In the genomic region with DNA sequence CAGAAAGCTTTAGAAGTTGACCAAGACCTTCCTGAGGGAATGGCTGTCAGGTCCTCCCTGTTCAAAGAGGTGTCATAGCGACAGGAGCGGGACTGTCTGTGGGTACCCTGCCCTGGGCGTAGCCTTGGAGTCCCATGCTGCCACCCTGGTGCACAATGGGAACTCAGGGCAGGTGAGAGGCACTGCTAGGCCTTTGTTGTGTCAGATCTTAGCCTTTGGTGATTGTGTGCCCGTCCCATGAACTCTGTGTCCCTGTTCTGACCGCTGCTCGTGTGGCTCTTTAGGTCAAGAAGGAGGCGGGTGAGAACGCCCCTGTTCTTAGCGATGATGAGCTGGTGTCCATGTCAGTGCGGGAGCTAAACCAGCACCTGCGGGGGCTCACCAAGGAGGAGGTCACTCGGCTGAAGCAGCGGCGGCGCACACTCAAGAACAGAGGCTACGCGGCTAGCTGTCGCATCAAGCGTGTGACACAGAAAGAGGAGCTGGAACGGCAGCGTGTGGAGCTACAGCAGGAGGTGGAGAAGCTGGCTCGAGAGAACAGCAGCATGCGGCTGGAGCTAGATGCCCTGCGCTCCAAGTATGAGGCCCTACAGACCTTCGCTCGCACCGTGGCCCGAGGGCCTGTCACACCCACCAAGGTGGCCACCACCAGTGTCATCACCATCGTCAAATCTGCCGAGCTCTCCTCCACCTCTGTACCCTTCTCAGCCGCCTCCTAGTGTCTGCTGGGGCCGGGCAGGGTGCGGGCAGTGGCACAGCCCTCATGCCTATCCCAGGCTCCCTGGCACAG, we compare ENCODE assay signal across 34 mouse cellular contexts. TPM values are rescaled to one million over a fixed set of nuclear protein-coding genes. Genes with fewer than 3 reads are reported as not detected.
A peak's percentile ranks its signal among the peaks of the same experiment; 100 is the strongest.
DNase-seq lines count a peak whose midpoint lies in the region; ATAC-seq and TF ChIP-seq lines count a peak whose summit lies in the region.
"Had no signal": no experiment of that assay in that cellular context is flagged by ENCODE, and none has a peak within 500 bp of the region (broad histone marks: within the 10 kb centered on the region; RNA-seq: fewer than 3 reads in every experiment).

No protein-coding gene starts in this region.

- H3K4me3 ChIP-seq in heart, embryonic 10.5 days, result no peak overlapping the region
- H3K4me3 ChIP-seq in hindbrain, embryonic 13.5 days, result no peak overlapping the region
- H3K4me3 ChIP-seq in hindbrain, postnatal 0 days (ENCODE audit: low read length), result no peak overlapping the region
- H3K4me3 ChIP-seq in midbrain, embryonic 10.5 days, result no peak overlapping the region
- no peak overlapping the region for H3K4me3 ChIP-seq in midbrain, embryonic 13.5 days (replicated peaks)
- H3K4me3 ChIP-seq in liver, embryonic 15.5 days (replicated peaks), result no peak overlapping the region
- H3K4me3 ChIP-seq: forebrain, embryonic 12.5 days; hindbrain, embryonic 15.5 days; left cerebral cortex, adult 2 months; neural tube, embryonic 15.5 days had no signal

- peak overlapping the region; percentile 3; the same call in 1 of the 2 replicates for H3K9ac ChIP-seq in hindbrain, embryonic 13.5 days
- no peak overlapping the region for H3K9ac ChIP-seq in hindbrain, postnatal 0 days (replicated peaks; ENCODE audit: low read length)
- no peak overlapping the region for H3K9ac ChIP-seq in midbrain, embryonic 13.5 days (replicated peaks)
- no peak overlapping the region for H3K9ac ChIP-seq in liver, embryonic 15.5 days
- H3K9ac ChIP-seq: forebrain, embryonic 12.5 days; hindbrain, embryonic 15.5 days; neural tube, embryonic 15.5 days had no signal

- H3K27me3 ChIP-seq in heart, embryonic 10.5 days (ENCODE audit: insufficient read depth, poor library complexity, severe bottlenecking), result no peaks in the 10 kb centered on the region
- peaks cover 31% of the 10 kb centered on the region for H3K27me3 ChIP-seq in hindbrain, embryonic 13.5 days
- H3K27me3 ChIP-seq in hindbrain, postnatal 0 days (ENCODE audit: insufficient read depth, low read length), result no peaks in the 10 kb centered on the region
- peaks cover 13% of the 10 kb centered on the region for H3K27me3 ChIP-seq in midbrain, embryonic 10.5 days (ENCODE audit: low read depth, poor library complexity, severe bottlenecking)
- peaks cover 9% of the 10 kb centered on the region; the same call in 1 of the 2 replicates for H3K27me3 ChIP-seq in midbrain, embryonic 13.5 days
- H3K27me3 ChIP-seq in liver, embryonic 15.5 days, result no peaks in the 10 kb centered on the region
- H3K27me3 ChIP-seq: forebrain, embryonic 12.5 days; hindbrain, embryonic 15.5 days; neural tube, embryonic 15.5 days; Patski had no signal

- TF ChIP-seq CTCF in hindbrain, postnatal 0 days (IDR thresholded peaks at IDR 0.05; ENCODE audit: low read depth), result no peak

- no peaks in the 10 kb centered on the region for H3K9me3 ChIP-seq in heart, embryonic 10.5 days
- H3K9me3 ChIP-seq in hindbrain, embryonic 13.5 days, result no peaks in the 10 kb centered on the region
- no peaks in the 10 kb centered on the region for H3K9me3 ChIP-seq in hindbrain, postnatal 0 days (ENCODE audit: low read length)
- no peaks in the 10 kb centered on the region for H3K9me3 ChIP-seq in midbrain, embryonic 10.5 days (replicated peaks)
- no peaks in the 10 kb centered on the region for H3K9me3 ChIP-seq in midbrain, embryonic 13.5 days
- H3K9me3 ChIP-seq in liver, embryonic 15.5 days (replicated peaks), result no peaks in the 10 kb centered on the region
- H3K9me3 ChIP-seq: forebrain, embryonic 12.5 days; G1E; hindbrain, embryonic 15.5 days; neural tube, embryonic 15.5 days had no signal

- H3K36me3 ChIP-seq in heart, embryonic 10.5 days, result peaks cover 37% of the 10 kb centered on the region
- peaks cover 25% of the 10 kb centered on the region for H3K36me3 ChIP-seq in hindbrain, embryonic 13.5 days
- H3K36me3 ChIP-seq in hindbrain, postnatal 0 days (ENCODE audit: insufficient read depth, low read length), result peaks cover 16% of the 10 kb centered on the region; the same call in 1 of the 2 replicates
- peaks cover 29% of the 10 kb centered on the region for H3K36me3 ChIP-seq in midbrain, embryonic 10.5 days
- H3K36me3 ChIP-seq in midbrain, embryonic 13.5 days, result peaks cover 27% of the 10 kb centered on the region
- peaks cover 80% of the 10 kb centered on the region for H3K36me3 ChIP-seq in liver, embryonic 15.5 days (replicated peaks)

- peak overlapping the region; percentile 93 for H3K27ac ChIP-seq in heart, embryonic 10.5 days
- no peak overlapping the region for H3K27ac ChIP-seq in hindbrain, embryonic 13.5 days
- no peak overlapping the region for H3K27ac ChIP-seq in hindbrain, postnatal 0 days
- H3K27ac ChIP-seq in midbrain, embryonic 10.5 days (replicated peaks), result 0 out of 2 replicates have a peak overlapping the region, but pooled peaks have one; percentile 11
- H3K27ac ChIP-seq in midbrain, embryonic 13.5 days, result no peak overlapping the region
- H3K27ac ChIP-seq in liver, embryonic 15.5 days (replicated peaks), result 0 out of 2 replicates have a peak overlapping the region, but pooled peaks have one; percentile 26
- H3K27ac ChIP-seq: forebrain, embryonic 12.5 days; hindbrain, embryonic 15.5 days; left cerebral cortex, adult 2 months; neural tube, embryonic 15.5 days; stomach, postnatal 0 days had no signal

- no peak for DNase-seq in heart, embryonic 10.5 days (ENCODE audit: low spot score)
- no peak for DNase-seq in heart, postnatal 36 days
- DNase-seq in hindbrain, postnatal 0 days (ENCODE audit: low spot score), result no peak
- DNase-seq in midbrain, embryonic 10.5 days (ENCODE audit: low spot score), result no peak
- DNase-seq in lung, postnatal 10 days, result no peak
- DNase-seq: adrenal gland, postnatal 36 days; cerebellum, adult 11 months; cerebellum, adult 9-11 months; gastrocnemius, postnatal 36 days; kidney, postnatal 10 days; lung, adult 2 months; lung, postnatal 36 days; thymus, adult 2 months; thymus, postnatal 4 days had no signal

- peaks cover 92% of the 10 kb centered on the region for H3K4me1 ChIP-seq in heart, embryonic 10.5 days
- peaks cover 57% of the 10 kb centered on the region for H3K4me1 ChIP-seq in hindbrain, embryonic 13.5 days (replicated peaks)
- H3K4me1 ChIP-seq in hindbrain, postnatal 0 days (ENCODE audit: insufficient read depth, low read length), result peaks cover 28% of the 10 kb centered on the region
- peaks cover 70% of the 10 kb centered on the region for H3K4me1 ChIP-seq in midbrain, embryonic 10.5 days
- H3K4me1 ChIP-seq in midbrain, embryonic 13.5 days (replicated peaks), result peaks cover 62% of the 10 kb centered on the region
- peaks cover 90% of the 10 kb centered on the region for H3K4me1 ChIP-seq in liver, embryonic 15.5 days (replicated peaks)

- ATAC-seq in hindbrain, embryonic 13.5 days (ENCODE audit: low FRiP score), result no peak
- ATAC-seq in hindbrain, postnatal 0 days, result no peak
- no peak for ATAC-seq in midbrain, embryonic 13.5 days
- ATAC-seq in liver, embryonic 15.5 days (ENCODE audit: insufficient read depth), result no peak
- ATAC-seq: intestine, embryonic 16.5 days; Patski had no signal

- no peak overlapping the region for H3K4me2 ChIP-seq in hindbrain, embryonic 13.5 days
- H3K4me2 ChIP-seq in hindbrain, postnatal 0 days (ENCODE audit: low read depth, low read length), result no peak overlapping the region
- no peak overlapping the region for H3K4me2 ChIP-seq in midbrain, embryonic 13.5 days (replicated peaks)
- H3K4me2 ChIP-seq in liver, embryonic 15.5 days, result no peak overlapping the region
- H3K4me2 ChIP-seq: forebrain, embryonic 12.5 days had no signal

- 89% methylated on average over 33 of the region's 33 CpGs for WGBS in heart, embryonic 10.5 days
- 89% methylated on average over 33 of the region's 33 CpGs for WGBS in hindbrain, embryonic 13.5 days
- WGBS in hindbrain, postnatal 0 days, result 87% methylated on average over 33 of the region's 33 CpGs
- 92% methylated on average over 33 of the region's 33 CpGs for WGBS in midbrain, embryonic 10.5 days
- WGBS in midbrain, embryonic 13.5 days, result 91% methylated on average over 33 of the region's 33 CpGs
- WGBS in liver, embryonic 15.5 days (ENCODE audit: insufficient replicate concordance), result 90% methylated on average over 33 of the region's 33 CpGs

- intact Hi-C loops in heart, postnatal 36 days (cut with DNase I), result loop anchor here (10.0 kb wide), 1 partner anchor 395 kb away; the partner anchor contains the start of gene C130050O18Rik

RNA-seq across cellular contexts. Expression of gene Mafk, which starts 8.7 kb away (rescaled TPM):
- polyA plus RNA-seq in heart, embryonic 10.5 days (2016; fragmentation: Nextera tagmentation; extraction: Ambion mirVana), result 20.7 and 25.1 TPM in 2 replicates
- total RNA-seq in heart, postnatal 36 days (2021), result 10 to 100 TPM; 36.9 to 37.7 TPM
- 13.2 and 13.4 TPM in 2 replicates for polyA plus RNA-seq in hindbrain, embryonic 13.5 days (2015; fragmentation: Nextera tagmentation; extraction: Ambion mirVana)
- total RNA-seq in hindbrain, postnatal 0 days (2014; rRNA removed), result 12.9 and 13.1 TPM in 2 replicates
- 6.5 and 7.0 TPM in 2 replicates for polyA plus RNA-seq in hindbrain, postnatal 0 days (2015; fragmentation: Nextera tagmentation; extraction: Ambion mirVana)
- 9.7 and 9.9 TPM in 2 replicates for polyA plus RNA-seq in midbrain, embryonic 10.5 days (2016; fragmentation: Nextera tagmentation; extraction: Ambion mirVana)
- 15.4 TPM in 2 replicates for polyA plus RNA-seq in midbrain, embryonic 13.5 days (2015; fragmentation: Nextera tagmentation; extraction: Ambion mirVana)
- 44.5 and 50.0 TPM in 2 replicates for polyA plus RNA-seq in liver, embryonic 15.5 days (2015; fragmentation: Nextera tagmentation; extraction: Ambion mirVana)

RNA-seq across cellular contexts. Expression of gene Tmem184a, which starts 19.7 kb away (rescaled TPM):
- 2.8 and 3.6 TPM in 2 replicates for polyA plus RNA-seq in heart, embryonic 10.5 days (2016; fragmentation: Nextera tagmentation; extraction: Ambion mirVana)
- total RNA-seq in heart, postnatal 36 days (2021), result not detected
- 0.05 and 0.12 TPM in 2 replicates for polyA plus RNA-seq in hindbrain, embryonic 13.5 days (2015; fragmentation: Nextera tagmentation; extraction: Ambion mirVana)
- 0.04 and 0.31 TPM in 2 replicates for total RNA-seq in hindbrain, postnatal 0 days (2014; rRNA removed)
- 0.06 and 0.08 TPM in 2 replicates for polyA plus RNA-seq in hindbrain, postnatal 0 days (2015; fragmentation: Nextera tagmentation; extraction: Ambion mirVana)
- 0.84 and 1.2 TPM in 2 replicates for polyA plus RNA-seq in midbrain, embryonic 10.5 days (2016; fragmentation: Nextera tagmentation; extraction: Ambion mirVana)
- polyA plus RNA-seq in midbrain, embryonic 13.5 days (2015; fragmentation: Nextera tagmentation; extraction: Ambion mirVana), result 0.19 and 0.35 TPM in 2 replicates
- 0.68 and 1.2 TPM in 2 replicates for polyA plus RNA-seq in liver, embryonic 15.5 days (2015; fragmentation: Nextera tagmentation; extraction: Ambion mirVana)
- total RNA-seq: midbrain, postnatal 0 days had no signal
- polyA plus RNA-seq: Patski had no signal

RNA-seq across cellular contexts. Expression of gene Ints1, which starts 24.5 kb away (rescaled TPM):
- 30.3 and 31.3 TPM in 2 replicates for polyA plus RNA-seq in heart, embryonic 10.5 days (2016; fragmentation: Nextera tagmentation; extraction: Ambion mirVana)
- total RNA-seq in heart, postnatal 36 days (2021), result 10 to 100 TPM; 40.4 to 42.7 TPM
- 24.7 and 27.3 TPM in 2 replicates for polyA plus RNA-seq in hindbrain, embryonic 13.5 days (2015; fragmentation: Nextera tagmentation; extraction: Ambion mirVana)
- total RNA-seq in hindbrain, postnatal 0 days (2014; rRNA removed), result 126 and 158 TPM in 2 replicates
- 23.2 and 24.3 TPM in 2 replicates for polyA plus RNA-seq in hindbrain, postnatal 0 days (2015; fragmentation: Nextera tagmentation; extraction: Ambion mirVana)
- polyA plus RNA-seq in midbrain, embryonic 10.5 days (2016; fragmentation: Nextera tagmentation; extraction: Ambion mirVana), result 33.4 and 34.7 TPM in 2 replicates
- polyA plus RNA-seq in midbrain, embryonic 13.5 days (2015; fragmentation: Nextera tagmentation; extraction: Ambion mirVana), result 24.0 and 28.9 TPM in 2 replicates
- polyA plus RNA-seq in liver, embryonic 15.5 days (2015; fragmentation: Nextera tagmentation; extraction: Ambion mirVana), result 11.8 and 12.5 TPM in 2 replicates

RNA-seq across cellular contexts. Expression of gene Gm26938, which starts 26.2 kb away (rescaled TPM):
- polyA plus RNA-seq in heart, embryonic 10.5 days (2016; fragmentation: Nextera tagmentation; extraction: Ambion mirVana), result not detected in 2 replicates
- not detected for total RNA-seq in heart, postnatal 36 days (2021)
- polyA plus RNA-seq in hindbrain, embryonic 13.5 days (2015; fragmentation: Nextera tagmentation; extraction: Ambion mirVana), result not detected in 2 replicates
- not detected in 2 replicates for total RNA-seq in hindbrain, postnatal 0 days (2014; rRNA removed)
- polyA plus RNA-seq in hindbrain, postnatal 0 days (2015; fragmentation: Nextera tagmentation; extraction: Ambion mirVana), result not detected in 2 replicates
- polyA plus RNA-seq in midbrain, embryonic 10.5 days (2016; fragmentation: Nextera tagmentation; extraction: Ambion mirVana), result not detected in 2 replicates
- polyA plus RNA-seq in midbrain, embryonic 13.5 days (2015; fragmentation: Nextera tagmentation; extraction: Ambion mirVana), result not detected in 2 replicates
- not detected in 2 replicates for polyA plus RNA-seq in liver, embryonic 15.5 days (2015; fragmentation: Nextera tagmentation; extraction: Ambion mirVana)
- total RNA-seq: adrenal gland, adult 18-20 months; adrenal gland, postnatal 36 days; common myeloid progenitor, adult 5-6 weeks; G1E; gastrocnemius, postnatal 36 days; layer of hippocampus, postnatal 10 days; left cerebral cortex, adult 2 months; left cerebral cortex, postnatal 36 days had no signal
- polyA plus RNA-seq: embryonic facial prominence, embryonic 11.5 days; forebrain, embryonic 12.5 days; G1E; heart, postnatal 0 days; hindbrain, embryonic 15.5 days; intestine, embryonic 16.5 days; limb, embryonic 14.5 days; lung, adult 2 months; midbrain, postnatal 0 days; neural tube, embryonic 15.5 days; Patski; small intestine, adult 2 months; stomach, postnatal 0 days; thymus, adult 2 months had no signal

RNA-seq across cellular contexts. Expression of gene Psmg3, which starts 26.7 kb away (rescaled TPM):
- 57.0 and 76.5 TPM in 2 replicates for polyA plus RNA-seq in heart, embryonic 10.5 days (2016; fragmentation: Nextera tagmentation; extraction: Ambion mirVana)
- total RNA-seq in heart, postnatal 36 days (2021), result 10 to 100 TPM in 1 of 2 experiments, 1 to 10 TPM in 1; 9.5 to 11.8 TPM
- polyA plus RNA-seq in hindbrain, embryonic 13.5 days (2015; fragmentation: Nextera tagmentation; extraction: Ambion mirVana), result 73.5 and 78.7 TPM in 2 replicates
- total RNA-seq in hindbrain, postnatal 0 days (2014; rRNA removed), result 23.6 and 26.1 TPM in 2 replicates
- 59.0 and 60.6 TPM in 2 replicates for polyA plus RNA-seq in hindbrain, postnatal 0 days (2015; fragmentation: Nextera tagmentation; extraction: Ambion mirVana)
- 100 and 102 TPM in 2 replicates for polyA plus RNA-seq in midbrain, embryonic 10.5 days (2016; fragmentation: Nextera tagmentation; extraction: Ambion mirVana)
- polyA plus RNA-seq in midbrain, embryonic 13.5 days (2015; fragmentation: Nextera tagmentation; extraction: Ambion mirVana), result 78.6 and 81.9 TPM in 2 replicates
- 41.4 and 42.3 TPM in 2 replicates for polyA plus RNA-seq in liver, embryonic 15.5 days (2015; fragmentation: Nextera tagmentation; extraction: Ambion mirVana)

Comparison
In these comparisons a context has a peak if more than half of its experiments do, and no peak if none do; other contexts are left out.
1. H3K27ac ChIP-seq: peak in heart, embryonic 10.5 days (single experiment), midbrain, embryonic 10.5 days (single experiment) and liver, embryonic 15.5 days (single experiment); none in hindbrain, embryonic 13.5 days (single experiment), hindbrain, postnatal 0 days (single experiment) and midbrain, embryonic 13.5 days (single experiment).